Mouse (Mus musculus): ENCODE measurements at regions not wholly inside any gene's neighbourhood (a gene's known extent, or its start where the extent isn't known, plus 50 kb on each side); places are given as distances from the start of the nearest gene placed in this dataset.
A peak's percentile ranks its signal among the peaks of the same experiment; 100 is the strongest.

GRCm38 (mm10) chr11:117596201-117596600, 57.9 kb upstream of the Tnrc6c start:
- no peak overlapping the region for H3K4me2 ChIP-seq
- 57% methylated on average over 6 of the region's 6 CpGs for WGBS (ENCODE audit: insufficient replicate concordance)
- H3K27me3 ChIP-seq (replicated peaks): peaks cover 84% of the 10 kb centered on the region

GRCm38 (mm10) chr11:117597754-117598153, 56.3 kb upstream of the Tnrc6c start:
- no peak overlapping the region for H3K27ac ChIP-seq
- H3K4me1 ChIP-seq: peaks cover 10% of the 10 kb centered on the region; the same call in 1 of the 2 replicates
- no peak overlapping the region for H3K4me3 ChIP-seq
- 35% methylated on average over 5 of the region's 5 CpGs for WGBS (ENCODE audit: insufficient replicate concordance)
- H3K36me3 ChIP-seq: no peaks in the 10 kb centered on the region
- H3K27me3 ChIP-seq (replicated peaks): peaks cover 97% of the 10 kb centered on the region
- H3K9ac ChIP-seq: no peak overlapping the region
- no peaks in the 10 kb centered on the region for H3K9me3 ChIP-seq (replicated peaks)
- H3K4me2 ChIP-seq: no peak overlapping the region
- ATAC-seq: no peak

More at GRCm38 (mm10) chr11:117596201-117596600, 57.9 kb upstream of the Tnrc6c start:
- no peak overlapping the region for H3K27ac ChIP-seq
- H3K4me3 ChIP-seq: no peak overlapping the region
- peaks cover 10% of the 10 kb centered on the region; the same call in 1 of the 2 replicates for H3K4me1 ChIP-seq
- H3K9me3 ChIP-seq (replicated peaks): no peaks in the 10 kb centered on the region
- H3K36me3 ChIP-seq: no peaks in the 10 kb centered on the region
- no peak for ATAC-seq
- H3K9ac ChIP-seq: no peak overlapping the region

GRCm38 (mm10) chr11:117598170-117598583, 55.9 kb upstream of the Tnrc6c start:
- H3K27me3 ChIP-seq (replicated peaks): peaks cover 95% of the 10 kb centered on the region

GRCm38 (mm10) chr11:117598610-117599009, 55.5 kb upstream of the Tnrc6c start:
- Histone ChIP-seq H3K36me3 (no peaks in the 10 kb centered on the region), H3K9me3 (replicated peaks) (no peaks in the 10 kb centered on the region), H3K4me2 (peak overlapping the region; percentile 58), H3K4me3 (peak overlapping the region; percentile 42), H3K9ac (no peak overlapping the region), H3K27me3 (replicated peaks) (peaks cover 90% of the 10 kb centered on the region), H3K4me1 (peaks cover 10% of the 10 kb centered on the region; the same call in 1 of the 2 replicates), H3K27ac (no peak overlapping the region)
- WGBS (ENCODE audit: insufficient replicate concordance): 4% methylated on average over 9 of the region's 9 CpGs
- no peak for ATAC-seq

More at GRCm38 (mm10) chr11:117598170-117598583, 55.9 kb upstream of the Tnrc6c start:
- WGBS (ENCODE audit: insufficient replicate concordance): 5% methylated on average over 6 of the region's 6 CpGs
- Histone ChIP-seq H3K9ac (no peak overlapping the region), H3K4me2 (no peak overlapping the region), H3K9me3 (replicated peaks) (no peaks in the 10 kb centered on the region), H3K4me3 (no peak overlapping the region), H3K4me1 (peaks cover 10% of the 10 kb centered on the region; the same call in 1 of the 2 replicates), H3K27ac (no peak overlapping the region), H3K36me3 (no peaks in the 10 kb centered on the region)
- ATAC-seq: no peak

DNA sequence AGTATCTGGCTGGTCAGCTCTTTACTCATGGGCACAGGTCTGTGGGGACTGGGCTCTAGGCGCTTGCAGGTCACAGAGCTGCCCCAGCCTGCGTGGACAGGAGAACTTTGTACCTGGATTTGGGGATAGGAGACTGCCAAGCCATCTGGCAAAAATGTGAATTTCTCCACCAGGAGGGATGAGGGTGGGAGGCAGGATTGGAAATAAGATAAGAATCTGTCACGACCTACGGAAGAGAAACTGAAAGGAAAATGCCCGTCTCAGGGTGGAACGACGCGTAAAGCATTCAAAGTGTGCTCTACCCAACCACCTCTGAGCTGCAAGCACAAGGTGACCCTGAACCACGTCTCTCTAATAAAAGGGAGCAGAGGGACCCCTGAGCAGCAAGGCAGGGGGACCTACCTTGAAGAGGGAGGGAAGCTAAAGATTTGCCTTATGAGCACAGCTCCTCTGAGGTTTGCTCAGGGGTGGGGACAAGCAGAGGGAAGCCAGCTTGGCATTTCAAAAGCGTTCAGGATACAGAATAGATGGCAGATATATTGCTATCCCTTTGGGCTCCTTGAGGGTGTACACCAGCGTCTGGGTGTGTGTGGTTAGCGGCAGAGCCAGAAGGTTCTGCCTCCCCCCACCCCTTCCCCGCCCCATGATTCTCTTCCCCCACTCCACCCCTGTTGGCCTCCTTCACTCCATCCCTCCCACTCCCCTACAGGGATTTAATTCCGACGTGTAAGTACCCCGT, 54.9 kb upstream of the Tnrc6c start:
- H3K36me3 ChIP-seq: no peaks in the 10 kb centered on the region
- H3K9ac ChIP-seq: no peak overlapping the region
- ATAC-seq: no peak
- H3K4me2 ChIP-seq: peak overlapping the region; percentile 58
- H3K4me1 ChIP-seq: peaks cover 10% of the 10 kb centered on the region; the same call in 1 of the 2 replicates
- no peak overlapping the region for H3K27ac ChIP-seq
- peak overlapping the region; percentile 42 for H3K4me3 ChIP-seq
- WGBS (ENCODE audit: insufficient replicate concordance): 6% methylated on average over 16 of the region's 16 CpGs
- no peaks in the 10 kb centered on the region for H3K9me3 ChIP-seq (replicated peaks)
- H3K27me3 ChIP-seq (replicated peaks): peaks cover 93% of the 10 kb centered on the region

DNA sequence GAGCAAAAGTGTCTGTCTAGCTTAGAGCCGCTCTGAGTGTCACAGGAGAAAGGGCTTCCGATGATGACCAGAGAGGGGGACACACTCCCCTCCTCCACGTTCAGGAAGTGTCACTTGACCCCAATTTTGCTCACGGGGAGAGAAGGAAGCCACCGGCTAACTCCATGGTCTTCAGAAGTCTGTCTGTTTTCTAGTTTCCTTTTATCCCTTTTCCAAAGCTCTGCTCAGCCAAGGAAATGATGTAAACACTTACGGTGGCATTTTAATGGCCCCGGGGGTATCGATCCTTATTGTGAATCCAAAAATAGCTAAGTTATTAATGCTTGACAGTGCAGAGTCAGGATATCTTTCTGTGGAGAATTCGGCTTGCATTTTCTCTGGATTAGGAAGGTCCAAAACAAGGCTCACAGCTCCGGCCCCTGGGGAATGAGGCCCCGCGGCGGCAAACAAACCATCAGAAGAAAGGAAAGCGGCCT, 54.3 kb upstream of the Tnrc6c start:
- ATAC-seq: no peak
- H3K4me3 ChIP-seq: no peak overlapping the region
- no peaks in the 10 kb centered on the region for H3K36me3 ChIP-seq
- peaks cover 93% of the 10 kb centered on the region for H3K27me3 ChIP-seq (replicated peaks)
- 16% methylated on average over 14 of the region's 14 CpGs for WGBS (ENCODE audit: insufficient replicate concordance)
- H3K4me2 ChIP-seq: peak overlapping the region; percentile 58
- no peaks in the 10 kb centered on the region for H3K9me3 ChIP-seq (replicated peaks)
- no peak overlapping the region for H3K9ac ChIP-seq
- H3K4me1 ChIP-seq: peaks cover 10% of the 10 kb centered on the region; the same call in 1 of the 2 replicates
- H3K27ac ChIP-seq: no peak overlapping the region

GRCm38 (mm10) chr11:117601147-117601546, 52.9 kb upstream of the Tnrc6c start:
- Histone ChIP-seq H3K4me3 (no peak overlapping the region), H3K27ac (no peak overlapping the region), H3K4me1 (peaks cover 13% of the 10 kb centered on the region; the same call in 1 of the 2 replicates), H3K9ac (no peak overlapping the region), H3K36me3 (no peaks in the 10 kb centered on the region), H3K4me2 (no peak overlapping the region), H3K27me3 (replicated peaks) (peaks cover 93% of the 10 kb centered on the region), H3K9me3 (replicated peaks) (no peaks in the 10 kb centered on the region)
- WGBS (ENCODE audit: insufficient replicate concordance): 12% methylated on average over 5 of the region's 5 CpGs
- no peak for ATAC-seq

- Histone ChIP-seq H3K9me3 (replicated peaks) (no peaks in the 10 kb centered on the region), H3K4me3 (no peak overlapping the region), H3K27ac (no peak overlapping the region), H3K36me3 (no peaks in the 10 kb centered on the region), H3K4me2 (no peak overlapping the region), H3K27me3 (replicated peaks) (peaks cover 92% of the 10 kb centered on the region), H3K4me1 (peaks cover 17% of the 10 kb centered on the region), H3K9ac (no peak overlapping the region)
- no peak for ATAC-seq
- 36% methylated on average over 2 of the region's 2 CpGs for WGBS (ENCODE audit: insufficient replicate concordance)
Measured at GRCm38 (mm10) chr11:117604019-117604418, 50.1 kb upstream of the Tnrc6c start.

Data from liver, embryonic 12.5 days (tissue).